Comparison of ENCODE assay signal across 22 mouse cellular contexts in genomic region chr4:89631560-89631959, GRCm38 (mm10). TPM values are rescaled to one million over a fixed set of nuclear protein-coding genes. Genes with fewer than 3 reads are reported as not detected.
"Had no signal": no experiment of that assay in that cellular context is flagged by ENCODE, and none has a peak within 500 bp of the region (broad histone marks: within the 10 kb centered on the region; RNA-seq: fewer than 3 reads in every experiment).

No protein-coding gene starts in this region.

- H3K4me3 ChIP-seq: kidney, embryonic 15.5 days; layer of hippocampus, adult 2 months; left cerebral cortex, adult 2 months; liver, embryonic 13.5 days; midbrain, embryonic 12.5 days; midbrain, embryonic 15.5 days; neural tube, embryonic 13.5 days; stomach, embryonic 15.5 days had no signal

- H3K9ac ChIP-seq: kidney, embryonic 15.5 days; liver, embryonic 13.5 days; lung, embryonic 14.5 days; midbrain, embryonic 12.5 days; midbrain, embryonic 15.5 days; neural tube, embryonic 13.5 days; stomach, embryonic 15.5 days had no signal

- DNase-seq: kidney, adult 8-10 months; kidney, postnatal 10 days; kidney, postnatal 4 days; layer of hippocampus, adult 9-11 months; layer of hippocampus, postnatal 36 days; liver, embryonic 13.5 days; lung, embryonic 14.5 days; retina, postnatal 1 day; right cerebral cortex, postnatal 25 days; spleen, adult 18-20 months; thymus, postnatal 25 days had no signal

- H3K4me2 ChIP-seq: kidney, embryonic 15.5 days; liver, embryonic 13.5 days; lung, embryonic 14.5 days; midbrain, embryonic 12.5 days; midbrain, embryonic 15.5 days; neural tube, embryonic 13.5 days; stomach, embryonic 15.5 days had no signal

- H3K36me3 ChIP-seq: kidney, embryonic 15.5 days; liver, embryonic 13.5 days; midbrain, embryonic 12.5 days; midbrain, embryonic 15.5 days; neural tube, embryonic 13.5 days; stomach, embryonic 15.5 days had no signal

- H3K27me3 ChIP-seq: kidney, embryonic 15.5 days; liver, embryonic 13.5 days; midbrain, embryonic 15.5 days; neural tube, embryonic 13.5 days; stomach, embryonic 15.5 days had no signal

- H3K9me3 ChIP-seq: kidney, embryonic 15.5 days; liver, embryonic 13.5 days; midbrain, embryonic 12.5 days; midbrain, embryonic 15.5 days; stomach, embryonic 15.5 days had no signal

- H3K4me1 ChIP-seq: kidney, embryonic 15.5 days; liver, embryonic 13.5 days; midbrain, embryonic 15.5 days; neural tube, embryonic 13.5 days; stomach, embryonic 15.5 days had no signal

- H3K27ac ChIP-seq: kidney, embryonic 15.5 days; layer of hippocampus, adult 2 months; left cerebral cortex, adult 2 months; liver, embryonic 13.5 days; macrophage; midbrain, embryonic 12.5 days; midbrain, embryonic 15.5 days; neural tube, embryonic 13.5 days; stomach, embryonic 15.5 days had no signal

RNA-seq across cellular contexts. Expression of gene Dmrta1, which starts 47.7 kb away (rescaled TPM):
- total RNA-seq: neutrophil, adult 5-6 weeks had no signal
- polyA plus RNA-seq: liver, embryonic 13.5 days; liver, embryonic 16.5 days; lung, embryonic 14.5 days; lung, postnatal 0 days; macrophage had no signal
